Mouse (Mus musculus) monocyte, adult 2 months (primary cell): ENCODE measurements around the gene Olfr1009.
"Not testable (repeated sequence)": the region's sequence is repeated elsewhere in the genome, so short reads cannot be mapped to it uniquely, and the experiment has no call there.

ENCODE experiments used
- DNase-seq, 2 experiments: peaks; one replicate each; pipeline ENCODE4 v3.0.0; 2022; ENCODE audit warnings: low spot score in 2 of 2, low read depth in 1 of 2

The Olfr1009 gene

GRCm38 (mm10) chr2:85715119-85715518, at the start of gene Olfr1009:
Gene Olfr1009 (plus strand): TSS chr2:85715419.
- DNase-seq = no peak

- DNase-seq = no peak
These were observed 36.6 kb upstream of the Olfr1009 start, which contains the start of gene Olfr1006 for GRCm38 (mm10) chr2:85678667-85679066. Gene Olfr1006 (minus strand): TSS chr2:85678767.

GRCm38 (mm10) chr2:85689131-85689530, 26.1 kb upstream of the Olfr1009 start, which contains the start of gene Olfr1008:
Gene Olfr1008 (plus strand): TSS chr2:85689431.
- no peak for DNase-seq

GRCm38 (mm10) chr2:85710680-85711079, 4.5 kb upstream of the Olfr1009 start:
- not testable (repeated sequence) for DNase-seq

- no peak for DNase-seq
These were observed 4.1 kb upstream of the Olfr1009 start for GRCm38 (mm10) chr2:85711159-85711558.

GRCm38 (mm10) chr2:85725793-85726192, 10.6 kb downstream of the Olfr1009 start:
- DNase-seq = no peak

GRCm38 (mm10) chr2:85753822-85754221, 38.6 kb downstream of the Olfr1009 start:
- DNase-seq = no peak

- DNase-seq = no peak
These were observed 47.4 kb downstream of the Olfr1009 start, which contains the start of gene Olfr1012 for GRCm38 (mm10) chr2:85762666-85763065. Gene Olfr1012 (minus strand): TSS chr2:85762766.

GRCm38 (mm10) chr2:85766798-85767197, 51.6 kb downstream of the Olfr1009 start, which contains the start of gene Olfr1013:
Gene Olfr1013 (plus strand): TSS chr2:85767098.
- DNase-seq = no peak

- no peak for DNase-seq
These were observed 57.2 kb downstream of the Olfr1009 start, which contains the start of gene Olfr1014 for GRCm38 (mm10) chr2:85772413-85772812. Gene Olfr1014 (plus strand): TSS chr2:85772713.
